24 mouse cellular contexts compared by ENCODE assay signal in the genomic region with DNA sequence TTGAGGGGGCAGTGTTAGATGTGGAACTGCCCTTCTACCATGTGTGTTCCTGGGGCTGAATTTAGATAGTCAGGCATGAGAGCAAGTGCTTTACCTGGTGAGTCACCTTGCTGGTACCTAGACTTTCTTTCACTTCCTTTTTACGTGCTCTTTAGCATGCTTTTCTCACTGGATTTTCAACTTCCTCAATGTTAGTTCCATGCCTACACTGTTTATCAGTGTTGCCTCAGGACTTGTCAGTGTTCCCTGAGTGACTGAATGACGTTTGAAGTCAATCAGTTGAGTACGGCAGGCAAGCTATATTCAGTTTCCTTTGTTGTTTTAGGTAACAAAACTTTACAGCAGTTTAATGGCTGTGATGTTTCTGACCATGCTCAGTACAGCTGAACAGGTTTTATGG.
"Had no signal": no experiment of that assay in that cellular context is flagged by ENCODE, and none has a peak within 500 bp of the region (broad histone marks: within the 10 kb centered on the region; RNA-seq: fewer than 3 reads in every experiment).

No protein-coding gene starts in this region.

- H3K9me3 ChIP-seq: limb, embryonic 10.5 days; limb, embryonic 13.5 days; liver, embryonic 12.5 days; liver, embryonic 15.5 days; lung, embryonic 15.5 days; midbrain, embryonic 12.5 days; neural tube, embryonic 13.5 days had no signal

- H3K4me2 ChIP-seq: limb, embryonic 13.5 days; liver, embryonic 12.5 days; liver, embryonic 15.5 days; lung, embryonic 15.5 days; midbrain, embryonic 12.5 days; neural tube, embryonic 13.5 days had no signal

- H3K36me3 ChIP-seq: limb, embryonic 10.5 days; limb, embryonic 13.5 days; liver, embryonic 12.5 days; liver, embryonic 15.5 days; lung, embryonic 15.5 days; midbrain, embryonic 12.5 days; neural tube, embryonic 13.5 days had no signal

- H3K4me1 ChIP-seq: limb, embryonic 13.5 days; liver, embryonic 12.5 days; liver, embryonic 15.5 days; lung, embryonic 15.5 days; midbrain, embryonic 12.5 days; neural tube, embryonic 13.5 days had no signal

- H3K4me3 ChIP-seq: layer of hippocampus, adult 2 months; limb, embryonic 10.5 days; limb, embryonic 13.5 days; liver, embryonic 12.5 days; liver, embryonic 15.5 days; lung, embryonic 15.5 days; midbrain, embryonic 12.5 days; myocyte; neural tube, embryonic 13.5 days had no signal

- ATAC-seq: intestine, embryonic 16.5 days; liver, embryonic 12.5 days; midbrain, embryonic 16.5 days had no signal

- H3K27ac ChIP-seq: layer of hippocampus, adult 2 months; limb, embryonic 10.5 days; limb, embryonic 13.5 days; liver, embryonic 12.5 days; liver, embryonic 15.5 days; lung, embryonic 15.5 days; macrophage; midbrain, embryonic 12.5 days; neural tube, embryonic 13.5 days had no signal

- DNase-seq: kidney, adult 18-20 months; kidney, adult 9 months; kidney, postnatal 14 days; kidney, postnatal 4 days; layer of hippocampus, adult 9-11 months; liver; lung, adult 18-20 months; lung, postnatal 14 days; right cerebral cortex, postnatal 14 days; right cerebral cortex, postnatal 4 days; thymus, adult 2 months; thymus, postnatal 25 days had no signal

- H3K9ac ChIP-seq: limb, embryonic 13.5 days; liver, embryonic 12.5 days; liver, embryonic 15.5 days; lung, embryonic 15.5 days; midbrain, embryonic 12.5 days; neural tube, embryonic 13.5 days had no signal
